Mouse (Mus musculus) bone marrow macrophage, adult 2 months (primary cell): ENCODE data around the gene Cyp46a1. TPM values are rescaled to one million over a fixed set of nuclear protein-coding genes. Genes with fewer than 3 reads are reported as not detected.

Experiments used
- H3K27ac ChIP-seq: 2 replicates; pipeline ENCODE4 v1.5.1; 2012; ENCODE audit warnings: low read depth, low read length; ENCODE audit not compliant: insufficient read depth
- H3K4me1 ChIP-seq: 2 replicates; pipeline ENCODE4 v1.6.1; 2012; ENCODE audit warnings: low read length; ENCODE audit not compliant: control insufficient read depth, insufficient read depth
- H3K4me3 ChIP-seq: 2 replicates; pipeline ENCODE4 v1.5.1; 2012; ENCODE audit warnings: mild to moderate bottlenecking, low read length, moderate library complexity; ENCODE audit not compliant: insufficient read depth
- CTCF ChIP-seq: IDR thresholded peaks from 2 replicates; pipeline ENCODE4 v1.5.1; 2012; ENCODE audit warnings: low read depth, mild to moderate bottlenecking, low read length, moderate library complexity
- POLR2A ChIP-seq: IDR thresholded peaks from 2 replicates; pipeline ENCODE4 v1.6.1; 2012; ENCODE audit warnings: mild to moderate bottlenecking, low read depth, low read length, borderline replicate concordance
- polyA plus RNA-seq: library from polyadenylated mRNA; stranded (reverse); fragments of >200 nt; gene quantifications from 2 replicates; pipeline ENCODE4 v1.2.4, GENCODE M21; 2012; ENCODE audit not compliant: missing spikeins, insufficient read depth, insufficient read length

Cyp46a1 gene
- polyA plus RNA-seq, 1 experiment: 0.36 TPM

GRCm38 (mm10) chr12:108311741-108312290, 22.4 kb upstream of the Cyp46a1 start:
- no peak for TF ChIP-seq POLR2A
- no peak for TF ChIP-seq CTCF
- no peak overlapping the region for H3K27ac ChIP-seq
- peaks cover 14% of the 10 kb centered on the region for H3K4me1 ChIP-seq
- no peak overlapping the region for H3K4me3 ChIP-seq

DNA sequence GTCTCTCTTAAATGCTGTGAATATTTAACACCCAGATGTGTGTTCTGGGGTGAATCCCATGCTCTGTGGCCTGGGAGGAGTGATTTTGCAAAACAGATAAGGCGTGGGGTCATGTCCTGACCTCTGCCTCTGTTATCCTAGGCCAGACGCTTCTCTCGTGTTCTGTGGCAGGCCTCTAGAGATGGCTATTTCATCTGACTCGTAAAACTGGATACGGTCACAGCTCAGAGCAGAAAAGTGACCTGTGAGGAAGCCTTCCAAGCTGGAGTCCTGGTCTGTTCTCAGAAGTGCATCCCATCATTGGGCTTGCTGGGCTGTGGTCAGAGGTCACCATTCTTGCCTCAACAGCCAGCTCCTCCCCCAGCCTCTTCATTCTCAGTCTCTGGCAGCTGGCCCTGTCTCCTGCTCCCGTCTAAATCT, 21.7 kb upstream of the Cyp46a1 start:
- Histone ChIP-seq H3K4me3 (no peak overlapping the region), H3K27ac (no peak overlapping the region), H3K4me1 (peaks cover 14% of the 10 kb centered on the region)
- TF ChIP-seq POLR2A: no peak
- no peak for TF ChIP-seq CTCF

GRCm38 (mm10) chr12:108313244-108313772, 20.9 kb upstream of the Cyp46a1 start:
- Histone ChIP-seq H3K27ac (no peak overlapping the region), H3K4me3 (no peak overlapping the region), H3K4me1 (peaks cover 14% of the 10 kb centered on the region)
- no peak for TF ChIP-seq CTCF
- TF ChIP-seq POLR2A: no peak

DNA sequence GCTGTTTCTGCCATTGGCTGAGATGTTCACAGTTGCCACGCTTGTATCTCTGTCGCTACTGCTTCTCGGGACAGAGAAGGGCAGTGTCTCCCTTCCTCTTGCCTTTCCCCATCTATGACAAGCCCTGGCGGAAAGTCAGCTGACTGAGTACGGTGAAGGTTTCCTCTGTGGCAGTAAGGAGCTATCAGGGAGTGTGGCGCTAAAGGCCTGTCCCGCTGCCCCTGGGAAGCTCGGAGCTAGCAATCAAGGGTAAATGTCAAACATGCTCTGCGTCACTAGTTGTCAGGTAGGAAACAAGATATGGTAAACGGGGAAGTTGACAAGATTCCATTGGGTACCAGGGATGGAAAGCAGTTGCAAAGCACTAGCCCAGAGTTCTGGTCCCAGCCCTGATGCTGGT, 18.4 kb upstream of the Cyp46a1 start:
- TF ChIP-seq CTCF (no peak), POLR2A (no peak)
- Histone ChIP-seq H3K4me3 (no peak overlapping the region), H3K4me1 (no peaks in the 10 kb centered on the region), H3K27ac (no peak overlapping the region)

GRCm38 (mm10) chr12:108316655-108317054, 17.5 kb upstream of the Cyp46a1 start:
- Histone ChIP-seq H3K4me1 (no peaks in the 10 kb centered on the region), H3K27ac (no peak overlapping the region), H3K4me3 (no peak overlapping the region)
- TF ChIP-seq CTCF (no peak), POLR2A (no peak)

DNA sequence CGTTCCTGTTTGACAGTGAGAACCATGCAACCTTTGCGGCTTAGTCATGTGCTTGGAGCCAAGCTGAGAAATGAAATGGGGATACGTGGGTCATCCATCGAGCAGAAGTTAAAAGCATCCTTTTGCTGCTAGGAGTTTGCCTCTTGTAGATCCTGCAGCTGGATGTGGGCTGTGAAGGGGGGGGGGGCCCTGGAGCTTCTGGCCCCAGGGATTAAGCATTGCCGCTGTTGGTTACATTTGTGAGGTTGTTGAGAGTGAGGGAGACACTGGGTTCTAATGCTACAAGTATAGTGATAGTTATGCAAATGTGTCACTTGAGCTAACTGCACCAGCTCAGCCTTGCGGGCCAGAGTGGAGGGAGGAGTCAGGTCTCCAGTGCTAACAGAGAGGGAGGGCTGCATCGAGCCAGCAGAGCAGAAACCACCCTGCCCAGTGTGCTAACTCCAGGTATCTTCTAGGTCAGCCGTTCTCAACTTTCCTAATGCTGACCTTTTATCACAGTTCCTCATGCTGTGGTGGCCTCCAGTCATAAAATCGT, 16.9 kb upstream of the Cyp46a1 start:
- Histone ChIP-seq H3K27ac (no peak overlapping the region), H3K4me1 (no peaks in the 10 kb centered on the region), H3K4me3 (no peak overlapping the region)
- TF ChIP-seq POLR2A: no peak

- Histone ChIP-seq H3K27ac (no peak overlapping the region), H3K4me1 (no peaks in the 10 kb centered on the region), H3K4me3 (no peak overlapping the region)
- TF ChIP-seq POLR2A: no peak
- no peak for TF ChIP-seq CTCF
Measured at GRCm38 (mm10) chr12:108317826-108318430, 16.3 kb upstream of the Cyp46a1 start.

GRCm38 (mm10) chr12:108318499-108318898, 15.7 kb upstream of the Cyp46a1 start:
- no peak overlapping the region for H3K4me3 ChIP-seq
- TF ChIP-seq CTCF: no peak
- no peak for TF ChIP-seq POLR2A
- H3K4me1 ChIP-seq: no peaks in the 10 kb centered on the region
- no peak overlapping the region for H3K27ac ChIP-seq

DNA sequence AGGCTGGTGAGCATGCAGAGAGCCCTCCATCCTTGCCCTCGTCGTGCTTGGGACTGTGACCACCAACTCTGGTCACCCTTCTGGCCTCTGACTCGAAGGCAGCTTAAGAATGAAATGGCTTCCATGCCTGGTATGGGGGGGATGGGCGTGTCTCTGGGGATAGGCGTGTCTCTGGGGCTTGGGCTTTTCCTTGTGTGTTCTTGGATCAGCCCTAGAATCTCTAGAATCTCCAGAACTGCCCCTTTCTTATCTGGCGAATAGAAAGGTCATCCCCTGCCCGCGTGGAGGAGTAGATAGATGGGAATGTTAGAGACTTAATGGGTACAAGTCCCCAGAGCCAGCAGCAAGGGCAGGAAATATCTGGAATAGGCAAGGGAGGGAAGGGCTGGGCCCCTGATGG, 14.1 kb upstream of the Cyp46a1 start:
- Histone ChIP-seq H3K4me3 (no peak overlapping the region), H3K27ac (no peak overlapping the region), H3K4me1 (no peaks in the 10 kb centered on the region)
- TF ChIP-seq POLR2A (no peak), CTCF (no peak)

DNA sequence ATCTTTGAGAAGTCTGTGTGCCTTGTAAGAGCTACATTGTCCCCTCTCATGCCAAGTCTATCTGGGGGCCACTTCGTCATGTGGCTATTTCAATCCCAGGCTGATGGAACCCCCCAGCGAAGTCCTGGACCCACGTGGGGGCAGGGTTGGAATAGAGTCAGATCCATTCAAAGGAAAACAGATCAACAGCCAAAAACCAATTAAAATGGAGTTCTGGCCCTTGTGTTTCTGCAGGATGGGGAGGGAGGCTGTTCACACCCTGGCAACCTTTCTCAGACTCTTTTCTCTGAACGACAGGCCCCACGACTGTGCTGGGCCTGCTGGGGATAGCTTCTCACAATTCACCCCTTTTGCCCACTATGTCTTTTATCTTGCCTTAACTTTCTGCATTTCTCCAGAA, 7.8 kb upstream of the Cyp46a1 start:
- TF ChIP-seq CTCF: no peak
- no peak for TF ChIP-seq POLR2A
- no peaks in the 10 kb centered on the region for H3K4me1 ChIP-seq
- H3K4me3 ChIP-seq: no peak overlapping the region
- no peak overlapping the region for H3K27ac ChIP-seq

GRCm38 (mm10) chr12:108327889-108328491, 6.2 kb upstream of the Cyp46a1 start:
- no peaks in the 10 kb centered on the region for H3K4me1 ChIP-seq
- no peak overlapping the region for H3K4me3 ChIP-seq
- no peak overlapping the region for H3K27ac ChIP-seq
- TF ChIP-seq CTCF (no peak), POLR2A (no peak)
